Mouse (Mus musculus) heart, adult 2 months (tissue): ENCODE data around the gene Pkd1l2.

Experiments
- CTCF ChIP-seq: fragments of 200-600 bp; IDR thresholded peaks from 2 replicates; pipeline ENCODE4 v1.8.1; 2022; ENCODE audit warnings: antibody characterized with exemption, mild to moderate bottlenecking, moderate library complexity
- EP300 ChIP-seq: fragments of 200-500 bp; IDR thresholded peaks from 2 replicates; pipeline ENCODE4 v1.6.1; 2011; ENCODE audit warnings: low read depth, low read length, control low read depth; ENCODE audit not compliant: insufficient read depth
- POLR2A ChIP-seq: fragments of 200-500 bp; IDR thresholded peaks from 2 replicates; pipeline ENCODE4 v1.6.1; 2011; ENCODE audit warnings: mild to moderate bottlenecking, low read depth, low read length, control low read depth; ENCODE audit not compliant: insufficient read depth

DNA sequence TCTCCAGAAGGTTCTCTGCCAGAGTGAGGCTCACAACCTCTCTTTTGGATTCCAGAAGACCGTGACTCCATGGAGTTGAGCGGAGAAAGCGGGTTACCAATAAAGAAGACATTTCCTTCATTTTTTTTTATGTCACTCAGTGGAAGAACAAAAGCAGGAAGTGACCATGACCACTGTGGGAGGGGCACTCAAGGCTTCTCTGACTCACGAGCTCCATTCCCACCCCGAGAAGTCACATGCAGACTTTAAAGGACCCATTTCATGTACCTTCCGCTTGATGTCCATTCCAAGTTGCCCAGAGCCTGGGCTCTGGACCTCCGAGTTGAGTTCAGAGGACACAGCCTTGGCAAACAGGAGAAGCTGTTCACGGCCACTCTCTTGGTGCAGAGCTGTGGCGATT, 31.5 kb downstream of the Pkd1l2 start:
- TF ChIP-seq CTCF (no peak), POLR2A (no peak), EP300 (no peak)
